Mouse (Mus musculus) embryonic facial prominence, embryonic 14.5 days (tissue): Measurements from ENCODE around the gene Prpf40b. TPM values are rescaled to one million over a fixed set of nuclear protein-coding genes. Genes with fewer than 3 reads are reported as not detected.

Experiments used
- ATAC-seq: fragments of 200-750 bp; cut with Nextera tagmentation; 2 replicates; pipeline ENCODE4 v1.8.0; 2017; ENCODE audit warnings: low read depth, moderate number of reproducible peaks, moderate TSS enrichment
- DNase-seq: peaks from one replicate; pipeline ENCODE4 v3.0.0-alpha.2; 2015; ENCODE audit warnings: low spot score
- H3K27ac ChIP-seq: fragments of 300-500 bp; sonication (generic); replicated peaks from 2 replicates; pipeline ENCODE4 v1.5.1; 2014; ENCODE audit warnings: low read depth, mild to moderate bottlenecking, low read length, moderate library complexity
- H3K27me3 ChIP-seq: fragments of 300-500 bp; sonication (generic); replicated peaks from 2 replicates; pipeline ENCODE4 v1.6.1; 2014; ENCODE audit warnings: low read length; ENCODE audit not compliant: control insufficient read depth, insufficient read depth
- H3K36me3 ChIP-seq: fragments of 300-500 bp; sonication (generic); 2 replicates; pipeline ENCODE4 v1.6.1; 2014; ENCODE audit warnings: low read length, mixed read lengths; ENCODE audit not compliant: control insufficient read depth, insufficient read depth
- H3K4me1 ChIP-seq: fragments of 300-500 bp; sonication (generic); 2 replicates; pipeline ENCODE4 v1.6.1; 2014; ENCODE audit warnings: antibody characterized with exemption, low read length; ENCODE audit not compliant: control insufficient read depth, insufficient read depth
- H3K4me2 ChIP-seq: fragments of 300-500 bp; sonication (generic); 2 replicates; pipeline ENCODE4 v1.6.1; 2014; ENCODE audit warnings: low read depth, mild to moderate bottlenecking, low read length, moderate library complexity, mixed read lengths
- H3K4me3 ChIP-seq: fragments of 300-500 bp; sonication (generic); 2 replicates; pipeline ENCODE4 v1.5.1; 2014; ENCODE audit warnings: low read depth, mild to moderate bottlenecking, low read length
- H3K9ac ChIP-seq: fragments of 300-500 bp; sonication (generic); 2 replicates; pipeline ENCODE4 v1.6.1; 2014; ENCODE audit warnings: low read depth, mild to moderate bottlenecking, low read length, moderate library complexity, mixed read lengths
- H3K9me3 ChIP-seq: fragments of 300-500 bp; sonication (generic); 2 replicates; pipeline ENCODE4 v1.6.1; 2016; ENCODE audit warnings: low read length; ENCODE audit not compliant: control insufficient read depth
- WGBS: fragments of 180-500 bp; shearing (Covaris S2); extraction: QIAGEN DNeasy Blood & Tissue Kit; methylation state at CpG from one replicate; pipeline ENCODE4 v1.1.7; 2014; 5-methylcytosine and 5-hydroxymethylcytosine counted together
- polyA plus RNA-seq: library from polyadenylated mRNA; unstranded; fragments of >200 nt; fragmentation: Nextera tagmentation; extraction: Ambion mirVana; gene quantifications from 2 replicates; pipeline ENCODE4 v1.2.1, GENCODE M21; 2014

Gene Prpf40b
- polyA plus RNA-seq, 1 experiment from 2014 or later: 40.1 TPM

DNA sequence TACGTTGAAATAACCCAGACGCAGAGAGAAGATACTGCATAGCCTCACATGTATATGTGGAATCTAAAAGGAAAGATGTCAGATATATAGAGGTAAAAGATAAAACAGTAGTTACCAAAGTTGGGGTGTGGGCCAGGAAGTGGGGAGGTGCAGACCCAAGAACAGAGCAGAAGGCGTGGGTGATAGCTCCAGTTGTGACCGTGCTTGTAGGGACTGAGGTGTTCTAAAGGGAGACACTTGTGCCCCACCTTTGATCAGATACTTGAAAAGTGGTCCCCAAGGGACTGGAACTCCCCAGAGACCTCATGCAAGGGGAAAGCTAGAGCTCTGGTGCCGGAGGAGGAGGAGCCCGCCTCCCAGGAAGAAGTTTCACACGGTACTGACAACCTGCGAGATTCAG is 18.8 kb upstream of the Prpf40b start:
- no peak overlapping the region for H3K9ac ChIP-seq
- no peak overlapping the region for H3K4me3 ChIP-seq
- no peak overlapping the region for H3K27ac ChIP-seq
- 85% methylated on average over 8 of the region's 8 CpGs for WGBS
- no peaks in the 10 kb centered on the region for H3K4me1 ChIP-seq
- no peak for ATAC-seq
- no peaks in the 10 kb centered on the region for H3K27me3 ChIP-seq
- no peak overlapping the region for H3K4me2 ChIP-seq
- H3K9me3 ChIP-seq: no peaks in the 10 kb centered on the region
- H3K36me3 ChIP-seq: no peaks in the 10 kb centered on the region
- DNase-seq: no peak

DNA sequence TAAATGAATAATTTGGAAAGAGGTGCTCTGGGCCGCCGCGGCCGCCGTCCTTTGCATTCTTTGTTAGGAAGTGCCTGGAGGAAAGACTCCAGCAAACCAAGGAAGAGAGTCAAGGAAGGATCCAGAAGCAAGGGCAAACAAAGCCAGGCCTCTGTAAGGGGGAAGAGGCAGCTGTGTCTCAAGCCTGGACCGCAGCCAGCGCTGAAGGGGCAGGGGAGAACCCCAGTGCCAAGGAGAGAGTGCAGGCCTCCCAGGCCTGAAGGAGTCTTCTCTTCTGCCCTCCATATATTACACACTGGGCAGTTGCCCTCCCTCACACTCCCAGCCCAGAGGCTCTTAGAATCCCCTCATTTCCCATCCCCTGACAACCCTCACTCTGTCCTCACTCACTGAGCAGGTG is 16.6 kb upstream of the Prpf40b start:
- H3K27ac ChIP-seq: no peak overlapping the region
- no peak overlapping the region for H3K4me2 ChIP-seq
- no peaks in the 10 kb centered on the region for H3K4me1 ChIP-seq
- H3K4me3 ChIP-seq: no peak overlapping the region
- DNase-seq: no peak
- H3K9me3 ChIP-seq: no peaks in the 10 kb centered on the region
- no peak for ATAC-seq
- H3K36me3 ChIP-seq: no peaks in the 10 kb centered on the region
- H3K9ac ChIP-seq: no peak overlapping the region
- no peaks in the 10 kb centered on the region for H3K27me3 ChIP-seq
- WGBS: 70% methylated on average over 7 of the region's 7 CpGs

- DNase-seq (no peak), ATAC-seq (no peak)
- Histone ChIP-seq H3K36me3 (no peaks in the 10 kb centered on the region), H3K9me3 (no peaks in the 10 kb centered on the region), H3K4me3 (no peak overlapping the region), H3K9ac (no peak overlapping the region), H3K27ac (no peak overlapping the region), H3K4me1 (no peaks in the 10 kb centered on the region), H3K4me2 (no peak overlapping the region), H3K27me3 (no peaks in the 10 kb centered on the region)
- WGBS: 68% methylated on average over 10 of the region's 10 CpGs
Measured at GRCm38 (mm10) chr15:99283456-99283855, 11.4 kb upstream of the Prpf40b start.

- DNase-seq (peak; percentile 62), ATAC-seq (peak; percentile 79)
- no peak overlapping the region for H3K27ac ChIP-seq
- no peak overlapping the region for H3K4me3 ChIP-seq
- H3K9me3 ChIP-seq: no peaks in the 10 kb centered on the region
- 39% methylated on average over 14 of the region's 14 CpGs for WGBS
- no peak overlapping the region for H3K9ac ChIP-seq
- H3K4me2 ChIP-seq: no peak overlapping the region
- no peaks in the 10 kb centered on the region for H3K36me3 ChIP-seq
- no peaks in the 10 kb centered on the region for H3K4me1 ChIP-seq
- H3K27me3 ChIP-seq: no peaks in the 10 kb centered on the region
Measured at GRCm38 (mm10) chr15:99284527-99285188, 10.2 kb upstream of the Prpf40b start.

- Histone ChIP-seq H3K27ac (no peak overlapping the region), H3K4me3 (no peak overlapping the region), H3K9ac (no peak overlapping the region), H3K4me1 (no peaks in the 10 kb centered on the region), H3K9me3 (no peaks in the 10 kb centered on the region), H3K4me2 (no peak overlapping the region), H3K27me3 (no peaks in the 10 kb centered on the region), H3K36me3 (no peaks in the 10 kb centered on the region)
- DNase-seq: no peak
- 0 out of 2 replicates have a peak, but pooled peaks have one; percentile 15 for ATAC-seq
- WGBS: 64% methylated on average over 7 of the region's 8 CpGs
Measured at GRCm38 (mm10) chr15:99285189-99285535, 9.7 kb upstream of the Prpf40b start.

DNA sequence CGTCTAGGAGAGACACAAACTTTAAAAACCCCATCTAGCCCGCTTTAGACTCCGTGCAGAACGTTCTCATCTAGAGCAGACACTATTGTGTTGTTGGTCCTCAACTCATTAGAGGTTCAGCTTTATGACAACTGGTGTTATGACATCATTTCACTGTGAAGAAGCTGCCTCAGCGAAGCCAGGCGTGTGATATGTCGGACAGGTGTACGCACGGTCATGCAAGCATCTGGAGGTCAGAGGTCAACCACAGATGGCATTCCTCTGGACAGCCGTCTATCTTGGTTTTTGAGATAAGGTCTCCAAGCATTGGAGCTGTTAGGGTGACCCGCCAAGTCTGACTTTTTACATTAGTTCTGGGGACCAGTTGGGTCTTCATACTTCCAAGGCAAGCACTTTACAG is 4.3 kb upstream of the Prpf40b start:
- Histone ChIP-seq H3K4me2 (no peak overlapping the region), H3K27me3 (no peaks in the 10 kb centered on the region), H3K36me3 (no peaks in the 10 kb centered on the region), H3K9me3 (no peaks in the 10 kb centered on the region), H3K27ac (no peak overlapping the region), H3K9ac (no peak overlapping the region), H3K4me1 (0 out of 2 replicates have a peak, but pooled peaks cover 5% of the 10 kb centered on the region), H3K4me3 (no peak overlapping the region)
- no peak for ATAC-seq
- 77% methylated on average over 11 of the region's 11 CpGs for WGBS
- no peak for DNase-seq

GRCm38 (mm10) chr15:99294287-99294686 is 600 bp upstream of the Prpf40b start:
- no peaks in the 10 kb centered on the region for H3K9me3 ChIP-seq
- ATAC-seq: no peak
- peak overlapping the region; percentile 82 for H3K27ac ChIP-seq
- H3K4me2 ChIP-seq: peak overlapping the region; percentile 55
- 30% methylated on average over 16 of the region's 16 CpGs for WGBS
- peak overlapping the region; percentile 72 for H3K9ac ChIP-seq
- H3K36me3 ChIP-seq: no peaks in the 10 kb centered on the region
- peaks cover 11% of the 10 kb centered on the region; the same call in 1 of the 2 replicates for H3K4me1 ChIP-seq
- peak overlapping the region; percentile 59 for H3K4me3 ChIP-seq
- DNase-seq: no peak
- no peaks in the 10 kb centered on the region for H3K27me3 ChIP-seq

DNA sequence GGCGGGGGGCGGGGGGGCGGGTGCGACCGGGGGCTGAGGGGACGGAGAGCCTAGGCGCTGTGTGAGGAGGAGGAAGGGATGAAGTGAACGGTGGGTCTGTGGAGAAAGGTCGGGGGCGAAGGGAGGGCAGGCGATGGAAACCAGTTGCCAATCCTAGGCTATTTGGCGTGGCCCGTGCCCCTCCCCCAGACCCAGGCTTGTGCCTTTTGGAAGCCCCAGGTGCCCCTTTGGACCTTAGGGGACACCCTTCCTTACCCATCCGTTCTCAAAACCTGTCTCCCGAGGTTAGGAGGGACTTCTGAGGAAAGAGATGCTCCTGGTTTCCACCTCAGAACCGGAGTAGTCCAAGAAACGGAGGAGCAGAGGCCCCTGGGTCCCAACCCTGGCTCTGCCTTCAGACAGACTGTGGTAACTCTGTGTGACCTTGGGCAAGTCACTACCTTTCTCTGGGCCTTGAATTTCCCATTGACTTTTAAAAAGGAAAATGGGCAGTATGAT is 646 bp downstream of the Prpf40b start, which contains the start of gene Fam186b:
Fam186b (minus strand) TSS at position 405 of the 498 bp plus-strand sequence.
- under 1% methylated on average over 14 of the region's 17 CpGs for WGBS
- peak; percentile 12; the same call in 1 of the 2 replicates for ATAC-seq
- H3K4me1 ChIP-seq: peaks cover 11% of the 10 kb centered on the region; the same call in 1 of the 2 replicates
- peak within 1 kb of the TSS; percentile 82 for H3K27ac ChIP-seq
- peak within 1 kb of the TSS; percentile 72 for H3K9ac ChIP-seq
- H3K9me3 ChIP-seq: no peaks in the 10 kb centered on the region
- peak within 1 kb of the TSS; percentile 59 for H3K4me3 ChIP-seq
- peak within 1 kb of the TSS; percentile 55 for H3K4me2 ChIP-seq
- no peaks in the 10 kb centered on the region for H3K27me3 ChIP-seq
- no peak for DNase-seq
- no peaks in the 10 kb centered on the region for H3K36me3 ChIP-seq

- peak overlapping the region; percentile 82 for H3K27ac ChIP-seq
- ATAC-seq (no peak), DNase-seq (no peak)
- WGBS: 38% methylated on average over 5 of the region's 5 CpGs
- no peaks in the 10 kb centered on the region for H3K36me3 ChIP-seq
- H3K9me3 ChIP-seq: no peaks in the 10 kb centered on the region
- peak overlapping the region; percentile 55 for H3K4me2 ChIP-seq
- peaks cover 11% of the 10 kb centered on the region; the same call in 1 of the 2 replicates for H3K4me1 ChIP-seq
- peak overlapping the region; percentile 59; the same call in 1 of the 2 replicates for H3K4me3 ChIP-seq
- no peak overlapping the region; the same call in 1 of the 2 replicates for H3K9ac ChIP-seq
- H3K27me3 ChIP-seq: no peaks in the 10 kb centered on the region
Measured at GRCm38 (mm10) chr15:99296213-99296612, 1.3 kb downstream of the Prpf40b start.
